Mouse (Mus musculus) testis, adult 2 months (tissue): ENCODE data around the gene Dus2.

Source experiments
- CTCF ChIP-seq: fragments of 200-500 bp; IDR thresholded peaks from 2 replicates; pipeline ENCODE4 v1.5.1; 2012; ENCODE audit warnings: low read depth, mild to moderate bottlenecking, inconsistent platforms, low read length, moderate library complexity; ENCODE audit not compliant: control insufficient read depth, insufficient read depth, insufficient replicate concordance
- POLR2A ChIP-seq: fragments of 200-500 bp; IDR thresholded peaks from 2 replicates; pipeline ENCODE4 v1.6.1; 2012; ENCODE audit warnings: low read depth, mild to moderate bottlenecking, inconsistent platforms, low read length, moderate library complexity; ENCODE audit not compliant: control insufficient read depth

DNA sequence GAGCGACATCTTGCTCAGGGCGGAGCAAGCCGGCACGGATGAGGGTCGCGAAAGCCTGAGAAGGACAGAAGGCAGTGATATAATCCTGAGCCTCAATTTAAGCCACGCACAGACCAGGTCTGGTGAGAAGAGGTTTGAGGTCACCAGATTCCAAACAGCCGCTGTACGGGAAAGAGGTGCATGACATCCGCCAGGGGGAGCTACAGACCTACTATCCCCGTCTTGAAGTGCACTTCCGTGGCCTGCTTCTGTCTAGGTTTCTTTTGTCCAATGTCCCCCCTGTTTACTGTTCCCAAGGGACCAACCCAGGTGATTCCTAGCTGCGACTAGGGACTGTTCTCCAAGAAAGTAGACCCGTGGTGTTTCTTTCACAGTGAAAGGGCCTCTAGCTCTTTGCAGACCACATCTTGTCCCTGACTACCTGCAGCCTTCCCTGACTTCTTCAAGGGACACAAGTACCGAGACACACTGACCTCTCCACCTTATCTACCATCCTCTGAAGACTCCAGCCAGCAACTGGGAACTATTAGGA is at the start of gene Dus2:
- TF ChIP-seq CTCF (peak; percentile 86; the same call in 1 of the 2 replicates), POLR2A (no peak)
